Mouse (Mus musculus) bone marrow, adult 2 months (tissue): ENCODE results near the gene Xntrpc.

Experiments used
- CTCF ChIP-seq: fragments of 200-500 bp; IDR thresholded peaks from 2 replicates; pipeline ENCODE4 v1.5.1; 2011; ENCODE audit warnings: low read length, control low read depth; ENCODE audit not compliant: control insufficient read depth, insufficient read depth
- POLR2A ChIP-seq: fragments of 200-500 bp; IDR thresholded peaks from 2 replicates; pipeline ENCODE4 v1.6.1; 2011; ENCODE audit warnings: low read depth, mild to moderate bottlenecking, control low read depth, low read length, borderline replicate concordance; ENCODE audit not compliant: control insufficient read depth

GRCm38 (mm10) chr7:102100868-102101267, 35.4 kb downstream of the Xntrpc start:
- no peak for TF ChIP-seq CTCF
- no peak for TF ChIP-seq POLR2A
